Mouse (Mus musculus): ENCODE results near the gene Hpse2. TPM values are rescaled to one million over a fixed set of nuclear protein-coding genes. Genes with fewer than 3 reads are reported as not detected.

The Hpse2 gene
- polyA plus RNA-seq, 2 experiments, result 0.01 TPM; not detected in 1

DNA sequence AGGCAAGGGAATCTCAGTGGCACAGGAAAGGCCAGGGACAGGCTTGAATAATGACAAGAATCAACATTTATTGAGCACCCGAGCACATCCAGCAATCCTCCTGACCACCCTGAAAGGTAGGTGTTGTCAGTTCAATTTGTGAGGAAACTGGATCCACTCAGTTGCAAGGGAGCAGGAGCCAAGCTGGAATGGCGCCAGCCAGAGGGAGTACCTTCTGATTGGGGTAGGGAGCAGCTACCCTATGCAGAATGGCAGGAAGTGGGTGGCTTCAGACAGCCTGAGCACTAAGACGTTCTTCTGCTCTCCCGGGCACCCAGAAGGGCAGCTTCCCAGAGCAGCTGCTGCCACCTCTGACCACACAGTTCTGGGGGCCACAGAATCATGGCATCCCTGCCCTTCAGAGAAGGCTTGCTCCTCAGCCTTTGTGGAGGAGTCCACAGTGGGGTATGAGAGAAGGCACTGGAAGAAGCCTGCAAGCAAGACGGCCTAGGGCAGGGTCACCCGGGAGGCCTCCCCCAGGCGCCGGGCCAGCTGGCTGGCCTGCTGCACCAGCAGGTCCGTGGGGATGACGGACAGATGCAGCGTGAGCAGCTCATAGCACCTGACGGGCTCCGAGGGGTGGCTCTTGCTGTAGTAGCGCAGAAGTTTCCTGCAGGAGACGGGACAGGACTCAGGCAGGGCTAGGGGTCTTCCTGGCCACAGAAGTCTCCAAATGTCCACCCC, 632.8 kb downstream of the Hpse2 start:
- ATAC-seq (ENCODE audit: insufficient read depth) (no peak), DNase-seq (ENCODE audit: low read depth in 3 of 3, low spot score in 3 of 3) (no peak)
- H3K9ac ChIP-seq (replicated peaks), result no peak overlapping the region
- 68% methylated on average over 15 of the region's 15 CpGs for WGBS (ENCODE audit: insufficient replicate concordance)
- H3K4me2 ChIP-seq (ENCODE audit: low read depth), result no peak overlapping the region
- H3K9me3 ChIP-seq (ENCODE audit: control insufficient read depth, low read length), result no peaks in the 10 kb centered on the region
- TF ChIP-seq EP300 (IDR thresholded peaks at IDR 0.05; ENCODE audit: low read depth) (no peak), CTCF (IDR thresholded peaks at IDR 0.05; ENCODE audit: low read depth) (no peak)
- peaks cover 4 to 27% of the 10 kb centered on the region in 2 experiments; a peak in 3 of 4 replicates for H3K4me1 ChIP-seq (replicated peaks; ENCODE audit: control insufficient read depth in 2 of 2, insufficient read depth in 2 of 2, low read length in 1 of 2)
- H3K4me3 ChIP-seq (ENCODE audit: insufficient read depth in 1 of 2, low read depth in 2 of 2, low read length in 2 of 2), result no peak overlapping the region
- H3K27me3 ChIP-seq (ENCODE audit: control insufficient read depth, insufficient read depth, low read length), result no peaks in the 10 kb centered on the region
- H3K36me3 ChIP-seq (replicated peaks; ENCODE audit: control insufficient read depth, insufficient read depth, low read depth), result no peaks in the 10 kb centered on the region
- H3K27ac ChIP-seq, result no peak overlapping the region

GRCm38 (mm10) chr19:42753141-42753917, 634.8 kb downstream of the Hpse2 start:
- H3K36me3 ChIP-seq (replicated peaks; ENCODE audit: control insufficient read depth, insufficient read depth, low read depth), result no peaks in the 10 kb centered on the region
- peak overlapping the region; percentile 18; the same call in 1 of the 2 replicates for H3K9ac ChIP-seq (replicated peaks)
- no peaks in the 10 kb centered on the region for H3K27me3 ChIP-seq (ENCODE audit: control insufficient read depth, insufficient read depth, low read length)
- DNase-seq (ENCODE audit: low read depth in 3 of 3, low spot score in 3 of 3) (peak; percentile 40 to 43 (median 41)), ATAC-seq (ENCODE audit: insufficient read depth) (peak; percentile 25; the same call in 1 of the 2 replicates)
- WGBS (ENCODE audit: insufficient replicate concordance), result 13% methylated on average over 11 of the region's 11 CpGs
- H3K27ac ChIP-seq, result no peak overlapping the region; the same call in 1 of the 2 replicates
- H3K4me3 ChIP-seq (ENCODE audit: insufficient read depth in 1 of 2, low read depth in 2 of 2, low read length in 2 of 2), result no peak overlapping the region; a peak in 1 of 4 replicates
- TF ChIP-seq EP300 (IDR thresholded peaks at IDR 0.05; ENCODE audit: low read depth), result no peak
- TF ChIP-seq CTCF (IDR thresholded peaks at IDR 0.05; ENCODE audit: low read depth), result no peak
- H3K4me2 ChIP-seq (ENCODE audit: low read depth), result peak overlapping the region; percentile 72
- H3K4me1 ChIP-seq (replicated peaks; ENCODE audit: control insufficient read depth in 2 of 2, insufficient read depth in 2 of 2, low read length in 1 of 2), result peaks cover 4 to 36% of the 10 kb centered on the region in 2 experiments; a peak in 3 of 4 replicates
- H3K9me3 ChIP-seq (ENCODE audit: control insufficient read depth, low read length), result no peaks in the 10 kb centered on the region

DNA sequence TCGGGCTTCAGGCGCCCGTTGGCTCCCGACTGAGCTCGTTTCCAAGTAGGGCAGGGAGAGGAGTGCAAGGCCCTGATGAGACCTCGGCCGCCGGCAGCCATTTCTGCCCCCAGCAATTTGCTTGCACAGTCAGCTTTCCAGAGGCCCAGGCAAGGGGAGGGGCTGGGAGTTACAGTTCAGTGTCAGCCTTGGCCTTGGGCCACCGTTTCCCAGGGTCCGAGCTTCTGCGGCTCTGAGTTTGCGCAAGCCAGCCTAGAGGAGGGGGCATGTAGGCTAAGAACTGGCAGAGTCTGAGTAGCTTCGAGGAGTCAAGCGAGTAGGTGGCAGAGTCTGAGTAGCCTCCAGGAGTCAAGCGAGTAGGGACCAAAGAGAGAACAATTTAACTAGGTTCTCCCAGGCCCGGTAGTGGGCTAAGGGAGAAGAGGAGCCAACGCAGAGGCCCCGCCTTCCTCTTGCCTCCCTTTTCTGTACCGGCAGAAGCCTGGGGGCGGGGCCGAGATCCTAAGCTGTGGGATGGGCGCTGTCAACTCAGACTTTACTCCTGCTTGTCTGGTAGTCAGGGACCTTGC, 635.7 kb downstream of the Hpse2 start, which contains the start of gene Pyroxd2:
TSS of gene Pyroxd2 (minus strand) at position 413 of the 569 bp plus-strand sequence.
- Histone ChIP-seq H3K9me3 (ENCODE audit: control insufficient read depth, low read length) (no peaks in the 10 kb centered on the region), H3K36me3 (replicated peaks; ENCODE audit: control insufficient read depth, insufficient read depth, low read depth) (no peaks in the 10 kb centered on the region), H3K4me3 (ENCODE audit: insufficient read depth in 1 of 2, low read depth in 2 of 2, low read length in 2 of 2) (peak within 1 kb of the TSS; percentile 50 to 58), H3K27me3 (ENCODE audit: control insufficient read depth, insufficient read depth, low read length) (no peaks in the 10 kb centered on the region), H3K27ac (peak within 1 kb of the TSS; percentile 28; the same call in 1 of the 2 replicates), H3K4me2 (ENCODE audit: low read depth) (peak within 1 kb of the TSS; percentile 72), H3K4me1 (replicated peaks; ENCODE audit: control insufficient read depth in 2 of 2, insufficient read depth in 2 of 2, low read length in 1 of 2) (peaks cover 4 to 35% of the 10 kb centered on the region in 2 experiments; a peak in 3 of 4 replicates), H3K9ac (replicated peaks) (peak within 1 kb of the TSS; percentile 23)
- DNase-seq (ENCODE audit: low read depth in 3 of 3, low spot score in 3 of 3), result peak; percentile 62 to 71 (median 66)
- 7% methylated on average over 22 of the region's 22 CpGs for WGBS (ENCODE audit: insufficient replicate concordance)
- TF ChIP-seq EP300 (IDR thresholded peaks at IDR 0.05; ENCODE audit: low read depth) (no peak), CTCF (IDR thresholded peaks at IDR 0.05; ENCODE audit: low read depth) (no peak)
- peak; percentile 82 for ATAC-seq (ENCODE audit: insufficient read depth)

DNA sequence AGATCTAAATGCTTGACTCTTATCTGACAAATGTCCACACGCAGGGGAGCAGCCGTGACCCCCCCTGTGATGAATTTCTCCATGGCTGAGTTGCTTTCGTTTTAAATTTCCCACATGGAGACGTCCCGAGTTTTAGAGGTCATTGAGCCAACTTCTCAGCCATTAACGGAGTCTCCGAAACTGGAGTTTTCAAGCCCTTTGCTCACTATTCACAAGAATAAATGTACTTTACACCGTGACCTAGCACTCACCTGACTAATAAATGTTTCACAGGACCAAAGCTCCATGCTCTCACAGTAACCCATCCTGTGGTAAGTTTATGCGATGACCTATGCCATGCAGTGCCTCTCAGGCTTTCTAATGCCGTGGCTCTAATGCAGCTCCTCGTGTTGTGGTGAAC, 638.0 kb downstream of the Hpse2 start:
- DNase-seq (ENCODE audit: low read depth in 3 of 3, low spot score in 3 of 3) (no peak), ATAC-seq (ENCODE audit: insufficient read depth) (no peak)
- TF ChIP-seq CTCF (IDR thresholded peaks at IDR 0.05; ENCODE audit: low read depth) (no peak), EP300 (IDR thresholded peaks at IDR 0.05; ENCODE audit: low read depth) (no peak)
- no peak overlapping the region for H3K4me3 ChIP-seq (ENCODE audit: insufficient read depth in 1 of 2, low read depth in 2 of 2, low read length in 2 of 2)
- no peak overlapping the region for H3K9ac ChIP-seq (replicated peaks)
- H3K27ac ChIP-seq, result no peak overlapping the region
- no peaks in the 10 kb centered on the region for H3K9me3 ChIP-seq (ENCODE audit: control insufficient read depth, low read length)
- H3K4me2 ChIP-seq (ENCODE audit: low read depth), result no peak overlapping the region
- no peaks in the 10 kb centered on the region for H3K36me3 ChIP-seq (replicated peaks; ENCODE audit: control insufficient read depth, insufficient read depth, low read depth)
- peaks cover 12 to 37% of the 10 kb centered on the region in 2 experiments for H3K4me1 ChIP-seq (replicated peaks; ENCODE audit: control insufficient read depth in 2 of 2, insufficient read depth in 2 of 2, low read length in 1 of 2)
- no peaks in the 10 kb centered on the region for H3K27me3 ChIP-seq (ENCODE audit: control insufficient read depth, insufficient read depth, low read length)
- WGBS (ENCODE audit: insufficient replicate concordance), result 63% methylated on average over 11 of the region's 11 CpGs

All from liver, embryonic 14.5 days (tissue).